Mouse (Mus musculus) neural tube, embryonic 13.5 days (tissue): Measurements from ENCODE around the gene Tceal3. TPM values are rescaled to one million over a fixed set of nuclear protein-coding genes. Genes with fewer than 3 reads are reported as not detected.
"Not testable (repeated sequence)": the region's sequence is repeated elsewhere in the genome, so short reads cannot be mapped to it uniquely, and the experiment has no call there.

Experiments used
- ATAC-seq: fragments of 200-750 bp; cut with Nextera tagmentation; 2 replicates; pipeline ENCODE4 v1.8.0; 2017; ENCODE audit warnings: low read depth, mild to moderate bottlenecking, moderate TSS enrichment, moderate library complexity
- H3K27ac ChIP-seq: fragments of 300-500 bp; sonication (generic); replicated peaks from 2 replicates; pipeline ENCODE4 v1.5.1; 2015; ENCODE audit warnings: moderate library complexity, mild to moderate bottlenecking, inconsistent platforms
- H3K27me3 ChIP-seq: fragments of 300-500 bp; sonication (generic); 2 replicates; pipeline ENCODE4 v1.6.1; 2015; ENCODE audit warnings: mild to moderate bottlenecking, inconsistent platforms
- H3K36me3 ChIP-seq: fragments of 300-500 bp; sonication (generic); 2 replicates; pipeline ENCODE4 v1.6.1; 2015; ENCODE audit warnings: mild to moderate bottlenecking, inconsistent platforms
- H3K4me1 ChIP-seq: fragments of 300-500 bp; sonication (generic); replicated peaks from 2 replicates; pipeline ENCODE4 v1.6.1; 2015; ENCODE audit warnings: inconsistent platforms
- H3K4me2 ChIP-seq: fragments of 300-500 bp; sonication (generic); 2 replicates; pipeline ENCODE4 v1.6.1; 2015; ENCODE audit warnings: inconsistent platforms, mild to moderate bottlenecking, moderate library complexity
- H3K4me3 ChIP-seq: fragments of 300-500 bp; sonication (generic); 2 replicates; pipeline ENCODE4 v1.5.1; 2015; ENCODE audit warnings: mild to moderate bottlenecking, inconsistent platforms
- H3K9ac ChIP-seq: fragments of 300-500 bp; sonication (generic); 2 replicates; pipeline ENCODE4 v1.6.1; 2015; ENCODE audit warnings: moderate library complexity, mild to moderate bottlenecking, inconsistent platforms
- H3K9me3 ChIP-seq: fragments of 300-500 bp; sonication (generic); 2 replicates; pipeline ENCODE4 v1.6.1; 2016; ENCODE audit warnings: inconsistent platforms
- WGBS: fragments of 180-500 bp; shearing (Covaris S2); methylation state at CpG from one replicate; pipeline ENCODE4 v1.1.7; 2015; 5-methylcytosine and 5-hydroxymethylcytosine counted together
- polyA plus RNA-seq: library from polyadenylated mRNA; unstranded; fragments of >200 nt; fragmentation: Nextera tagmentation; extraction: Ambion mirVana; gene quantifications from 2 replicates; pipeline ENCODE4 v1.2.1, GENCODE M21; 2015

Gene Tceal3
- polyA plus RNA-seq, 1 experiment from 2014 or later = 48.5 TPM

- not testable (repeated sequence) for H3K4me1 ChIP-seq, H3K9me3 ChIP-seq, H3K9ac ChIP-seq, H3K4me3 ChIP-seq, H3K36me3 ChIP-seq, H3K4me2 ChIP-seq
- peak; percentile 92 for ATAC-seq
- WGBS = 61% methylated on average over 3 of the region's 3 CpGs
- Histone ChIP-seq H3K27ac (0 out of 2 replicates have a peak overlapping the region, but pooled peaks have one; percentile 18), H3K27me3 (peaks cover 13% of the 10 kb centered on the region)
These were observed 124.3 kb downstream of the Tceal3 start for GRCm38 (mm10) chrX:136714742-136715474.

Other genes with a start within 250 kb of the Tceal3 start
- not detected in 2 replicates for gene Kir3dl1, start 72.8 kb upstream of the Tceal3 start, polyA plus RNA-seq
- gene Kir3dl2, start 46.8 kb upstream of the Tceal3 start, polyA plus RNA-seq = not detected in 2 replicates
- gene Tceal1, start 117.1 kb downstream of the Tceal3 start, polyA plus RNA-seq = 18.2 and 18.9 TPM in 2 replicates
- 508 and 542 TPM in 2 replicates for gene Morf4l2, start 152.8 kb downstream of the Tceal3 start, polyA plus RNA-seq
- 0.13 and 0.17 TPM in 2 replicates for gene Glra4, start 189.3 kb downstream of the Tceal3 start, polyA plus RNA-seq
- gene Plp1, start 231.8 kb downstream of the Tceal3 start, polyA plus RNA-seq = 33.6 and 36.5 TPM in 2 replicates